Mouse (Mus musculus): ENCODE measurements around the gene Rnase9. TPM values are rescaled to one million over a fixed set of nuclear protein-coding genes. Genes with fewer than 3 reads are reported as not detected.

Rnase9 gene
- polyA plus RNA-seq, 1 experiment from 2014 or later: not detected

GRCm38 (mm10) chr14:50997999-50998666 is 43.5 kb downstream of the Rnase9 start:
- ATAC-seq (ENCODE audit: low FRiP score, low TSS enrichment): no peak
- H3K9ac ChIP-seq (ENCODE audit: low read length): no peak overlapping the region

DNA sequence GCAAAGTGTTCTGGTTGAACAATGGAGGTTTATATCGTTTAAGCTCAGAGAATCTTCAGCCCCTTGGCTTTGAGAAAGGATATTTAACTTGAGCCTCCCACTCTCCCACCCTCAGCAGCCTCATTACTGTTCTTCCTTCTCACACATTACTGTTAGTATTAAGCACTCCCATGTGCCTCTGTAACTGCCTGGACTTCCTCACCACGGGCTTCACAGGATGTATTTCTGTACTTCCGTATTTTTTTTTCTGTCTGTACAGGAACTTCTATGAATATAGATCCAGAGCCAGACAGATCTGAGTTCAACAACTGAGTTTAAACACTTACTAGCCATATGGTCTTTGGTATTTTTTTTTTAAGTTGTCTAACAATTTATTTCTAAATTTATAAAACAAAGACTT is 44.6 kb downstream of the Rnase9 start:
- WGBS: 52% methylated on average over 3 of the region's 3 CpGs
- no peaks in the 10 kb centered on the region for H3K36me3 ChIP-seq (ENCODE audit: control insufficient read depth, insufficient read depth, low read length)
- no peak overlapping the region for H3K9ac ChIP-seq (ENCODE audit: low read length)
- H3K27me3 ChIP-seq (ENCODE audit: control insufficient read depth, insufficient read depth, low read length): no peaks in the 10 kb centered on the region
- H3K4me1 ChIP-seq (replicated peaks; ENCODE audit: control insufficient read depth, insufficient read depth): no peaks in the 10 kb centered on the region
- no peak overlapping the region for H3K27ac ChIP-seq (replicated peaks)
- no peaks in the 10 kb centered on the region for H3K9me3 ChIP-seq (ENCODE audit: control insufficient read depth, low read length)
- H3K4me3 ChIP-seq (ENCODE audit: low read depth, low read length): no peak overlapping the region
- no peak for TF ChIP-seq CTCF (IDR thresholded peaks at IDR 0.05; ENCODE audit: low read depth)
- TF ChIP-seq EP300 (optimal IDR thresholded peaks at IDR 0.05): no peak
- ATAC-seq (ENCODE audit: low FRiP score, low TSS enrichment): no peak
- DNase-seq (ENCODE audit: low spot score): no peak
- no peak overlapping the region for H3K4me2 ChIP-seq (replicated peaks; ENCODE audit: low read depth)

More at GRCm38 (mm10) chr14:50997999-50998666, 43.5 kb downstream of the Rnase9 start:
- no peaks in the 10 kb centered on the region for H3K4me1 ChIP-seq (replicated peaks; ENCODE audit: control insufficient read depth, insufficient read depth)
- H3K27me3 ChIP-seq (ENCODE audit: control insufficient read depth, insufficient read depth, low read length): no peaks in the 10 kb centered on the region
- no peaks in the 10 kb centered on the region for H3K9me3 ChIP-seq (ENCODE audit: control insufficient read depth, low read length)
- H3K4me2 ChIP-seq (replicated peaks; ENCODE audit: low read depth): no peak overlapping the region
- no peak overlapping the region for H3K27ac ChIP-seq (replicated peaks)
- no peaks in the 10 kb centered on the region for H3K36me3 ChIP-seq (ENCODE audit: control insufficient read depth, insufficient read depth, low read length)
- TF ChIP-seq CTCF (IDR thresholded peaks at IDR 0.05; ENCODE audit: low read depth) (no peak), EP300 (optimal IDR thresholded peaks at IDR 0.05) (no peak)
- no peak for DNase-seq (ENCODE audit: low spot score)
- no peak overlapping the region for H3K4me3 ChIP-seq (ENCODE audit: low read depth, low read length)
- 62% methylated on average over 2 of the region's 2 CpGs for WGBS

GRCm38 (mm10) chr14:50991037-50991436 is 50.6 kb downstream of the Rnase9 start:
- Histone ChIP-seq H3K4me1 (replicated peaks; ENCODE audit: control insufficient read depth, insufficient read depth) (no peaks in the 10 kb centered on the region), H3K4me2 (replicated peaks; ENCODE audit: low read depth) (no peak overlapping the region), H3K4me3 (ENCODE audit: low read depth, low read length) (no peak overlapping the region), H3K9ac (ENCODE audit: low read length) (no peak overlapping the region), H3K9me3 (ENCODE audit: control insufficient read depth, low read length) (no peaks in the 10 kb centered on the region), H3K36me3 (ENCODE audit: control insufficient read depth, insufficient read depth, low read length) (no peaks in the 10 kb centered on the region), H3K27ac (replicated peaks) (no peak overlapping the region), H3K27me3 (ENCODE audit: control insufficient read depth, insufficient read depth, low read length) (no peaks in the 10 kb centered on the region)
- no peak for ATAC-seq (ENCODE audit: low FRiP score, low TSS enrichment)
- no peak for DNase-seq (ENCODE audit: low spot score)
- TF ChIP-seq CTCF (IDR thresholded peaks at IDR 0.05; ENCODE audit: low read depth) (no peak), EP300 (optimal IDR thresholded peaks at IDR 0.05) (no peak)
- WGBS: 78% methylated on average over 3 of the region's 3 CpGs

Other genes with a start within 250 kb of the Rnase9 start
- gene Ccnb1ip1, start 234.1 kb downstream of the Rnase9 start, polyA plus RNA-seq (2015; fragmentation: Nextera tagmentation; extraction: Ambion mirVana): not detected in 2 replicates
- 27.9 and 28.7 TPM in 2 replicates for gene Parp2, start 234.0 kb downstream of the Rnase9 start, polyA plus RNA-seq (2015; fragmentation: Nextera tagmentation; extraction: Ambion mirVana)
- gene Tep1, start 171.3 kb downstream of the Rnase9 start, polyA plus RNA-seq (2015; fragmentation: Nextera tagmentation; extraction: Ambion mirVana): 6.2 and 7.8 TPM in 2 replicates
- gene Klhl33, start 144.4 kb downstream of the Rnase9 start, polyA plus RNA-seq (2015; fragmentation: Nextera tagmentation; extraction: Ambion mirVana): 0.31 and 0.33 TPM in 2 replicates
- gene Osgep, start 117.0 kb downstream of the Rnase9 start, polyA plus RNA-seq (2015; fragmentation: Nextera tagmentation; extraction: Ambion mirVana): 69.4 and 71.7 TPM in 2 replicates
- gene Apex1, start 116.9 kb downstream of the Rnase9 start, polyA plus RNA-seq (2015; fragmentation: Nextera tagmentation; extraction: Ambion mirVana): 92.1 and 100.0 TPM in 2 replicates
- 38.3 and 42.7 TPM in 2 replicates for gene Pip4p1, start 111.0 kb downstream of the Rnase9 start, polyA plus RNA-seq (2015; fragmentation: Nextera tagmentation; extraction: Ambion mirVana)
- gene Pnp, start 110.8 kb downstream of the Rnase9 start, polyA plus RNA-seq (2015; fragmentation: Nextera tagmentation; extraction: Ambion mirVana): 44.7 and 48.6 TPM in 2 replicates
- not detected in 2 replicates for gene Gm49342, start 97.4 kb downstream of the Rnase9 start, polyA plus RNA-seq (2015; fragmentation: Nextera tagmentation; extraction: Ambion mirVana)
- 0.33 and 0.40 TPM in 2 replicates for gene Pnp2, start 85.9 kb downstream of the Rnase9 start, polyA plus RNA-seq (2015; fragmentation: Nextera tagmentation; extraction: Ambion mirVana)
- gene Rnase10, start 34.1 kb downstream of the Rnase9 start, polyA plus RNA-seq (2015; fragmentation: Nextera tagmentation; extraction: Ambion mirVana): 0.11 and 0.23 TPM in 2 replicates
- gene Rnase11, start 8.3 kb upstream of the Rnase9 start, polyA plus RNA-seq (2015; fragmentation: Nextera tagmentation; extraction: Ambion mirVana): not detected in 2 replicates
- 0.52 and 0.57 TPM in 2 replicates for gene Rnase12, start 15.8 kb upstream of the Rnase9 start, polyA plus RNA-seq (2015; fragmentation: Nextera tagmentation; extraction: Ambion mirVana)
- not detected in 2 replicates for gene Olfr750, start 32.6 kb upstream of the Rnase9 start, polyA plus RNA-seq (2015; fragmentation: Nextera tagmentation; extraction: Ambion mirVana)
- 152 and 157 TPM in 2 replicates for gene Rnase4, start 49.2 kb upstream of the Rnase9 start, polyA plus RNA-seq (2015; fragmentation: Nextera tagmentation; extraction: Ambion mirVana)
- 27.7 and 29.5 TPM in 2 replicates for gene Ang, start 49.3 kb upstream of the Rnase9 start, polyA plus RNA-seq (2015; fragmentation: Nextera tagmentation; extraction: Ambion mirVana)
- gene Eddm3b, start 72.6 kb upstream of the Rnase9 start, polyA plus RNA-seq (2015; fragmentation: Nextera tagmentation; extraction: Ambion mirVana): not detected in 2 replicates
- gene Rnase6, start 82.0 kb upstream of the Rnase9 start, polyA plus RNA-seq (2015; fragmentation: Nextera tagmentation; extraction: Ambion mirVana): 1.2 and 1.3 TPM in 2 replicates
- 21.1 and 24.2 TPM in 2 replicates for gene Rnase1, start 104.9 kb upstream of the Rnase9 start, polyA plus RNA-seq (2015; fragmentation: Nextera tagmentation; extraction: Ambion mirVana)
- 0.31 and 0.39 TPM in 2 replicates for gene Rnase2b, start 120.4 kb upstream of the Rnase9 start, polyA plus RNA-seq (2015; fragmentation: Nextera tagmentation; extraction: Ambion mirVana)
- gene Ang2, start 157.3 kb upstream of the Rnase9 start, polyA plus RNA-seq (2015; fragmentation: Nextera tagmentation; extraction: Ambion mirVana): 0.46 and 0.76 TPM in 2 replicates
- gene Ear14, start 161.5 kb upstream of the Rnase9 start, polyA plus RNA-seq (2015; fragmentation: Nextera tagmentation; extraction: Ambion mirVana): not detected in 2 replicates
- gene Rnase2a, start 214.2 kb upstream of the Rnase9 start, polyA plus RNA-seq (2015; fragmentation: Nextera tagmentation; extraction: Ambion mirVana): not detected in 2 replicates